Mouse (Mus musculus): ENCODE measurements at regions not wholly inside any gene's neighbourhood (a gene's known extent, or its start where the extent isn't known, plus 50 kb on each side); places are given as distances from the start of the nearest gene placed in this dataset.

DNA sequence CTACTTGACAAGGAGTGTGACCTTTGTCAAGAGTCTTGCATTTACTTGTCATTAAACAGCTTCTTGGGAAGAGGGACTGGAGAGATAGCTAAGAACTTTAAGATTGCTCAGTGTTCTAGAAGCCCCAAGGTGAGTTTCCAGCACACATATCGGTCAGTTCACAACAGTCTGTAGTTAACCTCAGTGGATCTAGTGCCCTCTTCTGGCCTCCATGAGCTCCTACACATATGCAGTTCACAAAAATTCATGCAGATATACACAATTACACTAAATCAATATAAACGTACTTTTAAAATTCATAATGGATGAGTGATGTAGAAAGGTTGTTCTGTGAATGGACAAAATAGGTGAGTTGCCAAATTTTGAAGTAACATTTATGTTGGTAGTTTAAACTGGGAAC, 77.1 kb downstream of the Spry2 start:
- TF ChIP-seq CTCF (IDR thresholded peaks at IDR 0.05; ENCODE audit: low read depth, low read length) (no peak), GATA1 (IDR thresholded peaks at IDR 0.05; ENCODE audit: borderline replicate concordance, low read length) (no peak), TAL1 (conservative IDR thresholded peaks at IDR 0.05; ENCODE audit: low read depth, low read length) (no peak), POLR2AphosphoS5 (IDR thresholded peaks at IDR 0.05; ENCODE audit: insufficient replicate concordance, low read depth, low read length) (no peak)
